Mouse (Mus musculus): ENCODE results near the gene Npff. TPM values are rescaled to one million over a fixed set of nuclear protein-coding genes. Genes with fewer than 3 reads are reported as not detected.

Gene Npff
- total RNA-seq, 2 experiments from 2014 or later = 1.3 to 2.1 TPM

DNA sequence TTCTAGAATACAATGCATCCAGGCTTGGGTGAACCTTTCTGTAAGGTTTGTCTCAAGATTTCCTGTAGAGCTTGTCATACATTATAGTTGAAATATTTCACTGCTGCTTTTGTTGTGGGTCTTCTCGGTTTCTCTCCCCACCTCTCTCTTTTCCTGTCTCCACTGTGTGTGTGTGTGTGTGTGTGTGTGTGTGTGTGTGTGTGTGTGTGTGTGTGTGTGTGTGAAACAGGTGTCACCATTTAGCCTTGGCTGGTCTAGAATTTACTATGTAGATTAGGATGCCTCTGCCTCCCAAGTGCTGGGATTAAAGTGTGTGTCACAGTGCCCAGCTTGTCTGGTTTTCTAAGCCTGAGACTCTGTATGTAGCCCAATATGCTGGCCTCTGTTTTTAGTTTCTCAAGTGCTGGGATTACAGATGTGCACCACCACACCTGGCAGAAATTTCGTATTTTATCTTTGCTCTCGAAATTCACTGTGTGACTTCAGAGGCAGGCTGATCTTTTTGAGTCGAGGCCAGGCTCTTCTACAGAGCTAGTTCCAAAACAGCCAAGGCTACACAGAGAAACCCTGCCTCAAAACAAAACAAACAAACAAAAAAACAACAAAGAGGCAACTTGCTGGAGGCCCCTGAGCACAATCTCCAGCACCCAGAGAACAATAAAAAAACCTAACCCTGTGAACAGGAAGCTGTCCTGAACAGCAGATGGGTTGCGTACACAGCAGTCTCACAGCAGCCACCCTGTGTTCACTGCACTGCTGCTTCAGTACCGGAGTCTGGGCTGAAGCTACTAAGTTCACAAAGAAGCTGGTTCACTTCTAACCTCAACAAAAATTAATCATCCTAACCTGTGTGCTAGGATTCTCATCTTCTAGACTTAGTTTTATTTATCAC is 1.6 kb upstream of the Npff start:
- intact Hi-C loops (cut with DNase I) = loop anchor here (5.0 kb wide), 1 partner anchor 81 kb away; no protein-coding TSS in a partner anchor
- DNase-seq = no peak

DNA sequence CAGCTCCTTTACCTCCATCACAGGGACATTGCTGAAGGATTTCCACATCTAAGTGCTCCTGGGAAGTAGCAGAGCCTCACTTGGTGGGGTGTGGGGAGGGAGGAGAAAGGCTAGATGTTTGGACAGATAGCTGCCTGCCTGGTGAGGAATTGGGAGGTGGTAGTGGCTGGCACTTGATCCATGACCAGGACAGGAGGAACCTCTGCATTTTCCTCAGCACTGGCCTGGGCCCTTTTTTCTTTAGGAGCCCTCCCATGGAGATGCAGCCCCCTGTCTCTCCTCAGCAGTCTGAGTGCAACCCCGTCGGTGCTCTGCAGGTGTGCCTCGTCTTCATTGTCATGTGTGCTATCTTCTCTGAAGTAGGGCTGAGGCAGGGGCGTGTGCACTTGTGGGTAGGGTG is 3.3 kb downstream of the Npff start:
- no peak for DNase-seq
- intact Hi-C loops (cut with DNase I) = no loop called here

DNA sequence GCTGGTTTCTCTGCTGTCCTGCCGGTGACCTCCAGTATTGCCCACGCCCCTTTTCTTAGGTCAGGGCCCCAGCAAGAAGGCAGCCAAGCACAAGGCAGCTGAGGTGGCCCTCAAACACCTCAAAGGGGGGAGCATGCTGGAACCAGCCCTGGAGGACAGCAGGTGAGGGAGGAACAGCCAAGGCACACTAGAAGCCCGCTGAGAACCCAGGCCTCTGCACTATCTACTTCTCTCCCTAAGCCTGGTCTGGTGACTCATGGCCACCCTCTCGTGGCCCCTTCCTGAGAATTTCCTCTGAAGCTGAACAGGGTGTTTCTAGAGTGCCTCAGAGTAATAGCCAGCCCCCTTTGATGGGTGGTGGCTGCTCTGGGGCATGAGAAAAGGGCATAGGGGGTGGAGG is 4.3 kb downstream of the Npff start:
- intact Hi-C loops (cut with DNase I) = no loop called here
- no peak for DNase-seq

GRCm38 (mm10) chr15:102519211-102520141 is 5.3 kb downstream of the Npff start:
- intact Hi-C loops (cut with DNase I) = no loop called here
- DNase-seq = no peak

DNA sequence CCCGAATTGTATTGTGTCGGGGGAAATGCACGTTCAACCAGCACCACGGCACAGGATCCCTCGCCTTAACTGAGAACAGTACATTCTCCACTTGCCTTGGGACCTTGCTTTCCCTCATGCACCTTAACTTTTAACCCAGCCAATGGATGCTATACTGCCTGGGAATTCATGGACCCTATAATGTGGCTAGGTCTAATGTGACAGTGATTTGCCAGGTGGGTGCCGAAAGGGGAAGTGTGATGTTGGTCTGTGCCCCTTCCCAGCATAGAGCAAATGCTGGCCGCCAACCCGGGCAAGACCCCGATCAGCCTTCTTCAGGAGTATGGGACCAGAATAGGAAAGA is 5.9 kb downstream of the Npff start:
- intact Hi-C loops (cut with DNase I) = no loop called here
- no peak for DNase-seq

DNA sequence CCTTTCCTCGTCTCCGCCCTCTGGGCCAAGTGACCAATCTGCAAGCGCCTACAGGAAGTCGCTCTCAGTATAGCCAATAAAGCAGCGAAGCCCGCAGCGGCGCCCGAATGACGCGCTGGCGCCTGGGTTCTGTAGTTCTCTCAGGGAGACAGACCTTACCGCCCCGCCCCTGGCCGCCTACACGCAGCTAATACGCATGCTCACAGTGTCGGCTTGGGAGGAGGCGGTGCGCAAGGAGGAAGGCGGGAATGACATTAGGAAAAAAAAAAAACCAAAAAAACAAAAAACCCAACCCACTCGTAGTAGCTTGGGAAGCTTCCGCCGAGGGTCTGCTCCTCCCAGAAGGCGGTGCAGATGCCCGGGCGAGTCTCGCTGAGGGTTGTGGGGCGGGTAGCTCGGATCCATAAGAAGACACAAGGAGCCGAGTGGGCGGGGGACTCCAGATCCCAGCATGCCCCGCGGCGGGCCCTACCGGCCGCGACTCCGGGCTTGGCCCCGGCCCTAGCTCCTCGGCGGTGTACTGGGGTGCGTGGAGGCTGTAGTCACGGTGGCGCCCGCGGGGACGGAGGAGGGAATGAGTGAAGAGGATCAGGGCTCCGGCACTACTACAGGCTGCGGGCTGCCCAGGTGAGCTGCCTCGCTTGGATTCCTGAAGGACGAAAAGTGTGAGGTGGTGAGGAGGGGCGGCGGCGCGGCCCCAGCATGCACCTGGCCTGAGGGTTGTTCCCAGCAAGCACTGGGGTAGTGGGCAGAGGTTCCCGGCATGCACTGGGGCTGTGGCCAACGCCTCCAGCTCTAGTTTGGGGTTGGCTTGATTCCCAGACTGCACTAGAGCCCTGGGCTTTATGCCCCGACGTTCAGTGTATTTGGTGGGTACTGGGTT is 6.5 kb downstream of the Npff start, which contains the start of gene Tarbp2:
Gene Tarbp2 (plus strand): TSS at position 217 of the 883 bp plus-strand sequence.
- intact Hi-C loops (cut with DNase I) = no loop called here

DNA sequence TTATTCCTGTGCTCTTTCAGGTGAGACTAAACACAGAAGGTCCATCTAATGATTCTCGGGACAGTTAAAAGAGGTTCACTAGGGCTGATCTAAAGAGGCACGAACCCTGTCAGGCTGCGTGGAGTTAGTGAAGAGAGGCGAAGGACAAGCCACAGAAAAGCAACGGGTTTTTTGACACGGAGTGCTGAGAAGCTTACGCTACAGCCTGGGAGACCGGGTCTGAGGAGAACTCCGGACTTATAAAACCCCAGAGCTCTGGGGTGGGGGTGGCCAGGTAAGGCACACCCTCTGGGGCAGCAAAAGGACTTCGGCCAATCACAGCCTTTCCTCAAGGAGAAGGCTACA is 7.1 kb downstream of the Npff start:
- DNase-seq = no peak
- intact Hi-C loops (cut with DNase I) = no loop called here

More for the DNA sequence above, 6.5 kb downstream of the Npff start, which contains the start of gene Tarbp2:
- peak; percentile 99 to 100 for DNase-seq

- intact Hi-C loops (cut with DNase I) = no loop called here
- DNase-seq = peak; percentile 59 to 77
These were observed 7.9 kb downstream of the Npff start, which contains the start of gene Map3k12 for GRCm38 (mm10) chr15:102516728-102517404. Gene Map3k12 (minus strand): TSS chr15:102517064.

DNA sequence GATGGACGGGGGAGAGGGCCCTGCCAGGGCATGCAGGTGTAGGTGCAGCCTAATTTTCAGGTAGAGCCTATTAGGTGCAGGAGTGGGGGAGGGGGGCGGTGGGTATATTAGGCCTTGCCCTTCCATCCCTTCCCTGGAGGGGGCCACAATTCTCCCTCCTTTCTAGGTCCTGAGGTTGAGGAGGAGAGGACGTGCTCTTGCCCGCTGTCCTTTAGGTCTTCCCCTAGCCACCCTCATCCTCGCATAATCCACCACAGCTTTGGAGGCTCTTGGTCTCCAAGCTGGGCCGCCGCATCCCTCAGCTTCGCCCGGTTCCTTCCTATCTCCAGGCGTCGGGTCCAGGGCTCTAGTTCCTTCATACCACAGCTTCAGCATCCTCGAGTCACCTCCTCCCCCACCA is 8.4 kb downstream of the Npff start:
- no peak for DNase-seq
- intact Hi-C loops (cut with DNase I) = no loop called here

- no peak for DNase-seq
- intact Hi-C loops (cut with DNase I) = no loop called here
These were observed 9.0 kb downstream of the Npff start for GRCm38 (mm10) chr15:102515791-102516190.

- intact Hi-C loops (cut with DNase I) = no loop called here
These were observed 9.5 kb downstream of the Npff start for GRCm38 (mm10) chr15:102515261-102515660.

DNA sequence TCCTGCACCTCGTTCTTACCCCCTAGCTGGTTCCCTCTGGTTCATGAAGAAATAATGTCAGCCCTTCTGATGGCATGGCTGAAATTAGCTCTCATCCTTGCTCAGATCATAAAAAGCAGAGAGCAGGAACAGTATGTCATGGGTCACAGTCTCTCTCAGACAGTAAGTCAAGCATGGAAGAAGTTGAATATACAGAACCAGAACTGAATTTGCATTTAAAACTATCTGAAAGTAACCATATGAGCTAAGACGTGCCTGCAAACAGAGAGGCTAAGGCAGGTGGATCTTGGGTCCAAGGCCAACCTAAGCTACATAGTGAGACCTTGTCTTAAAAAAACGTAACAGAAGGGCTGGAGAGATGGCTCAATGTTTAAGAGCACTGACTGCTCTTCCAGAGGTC is 11.7 kb downstream of the Npff start:
- intact Hi-C loops (cut with DNase I) = loop anchor here (5.0 kb wide), 1 partner anchor 36 kb away; no protein-coding TSS in a partner anchor
- DNase-seq = no peak

More at GRCm38 (mm10) chr15:102515261-102515660, 9.5 kb downstream of the Npff start:
- no peak for DNase-seq

GRCm38 (mm10) chr15:102512471-102512870 is 12.3 kb downstream of the Npff start:
- intact Hi-C loops (cut with DNase I) = loop anchor here (5.0 kb wide), 1 partner anchor 35 kb away; no protein-coding TSS in a partner anchor
- DNase-seq = no peak

- intact Hi-C loops (cut with DNase I) = loop anchor here (5.0 kb wide), 1 partner anchor 35 kb away; no protein-coding TSS in a partner anchor
- DNase-seq = no peak
These were observed 12.7 kb downstream of the Npff start for GRCm38 (mm10) chr15:102512010-102512409.

DNA sequence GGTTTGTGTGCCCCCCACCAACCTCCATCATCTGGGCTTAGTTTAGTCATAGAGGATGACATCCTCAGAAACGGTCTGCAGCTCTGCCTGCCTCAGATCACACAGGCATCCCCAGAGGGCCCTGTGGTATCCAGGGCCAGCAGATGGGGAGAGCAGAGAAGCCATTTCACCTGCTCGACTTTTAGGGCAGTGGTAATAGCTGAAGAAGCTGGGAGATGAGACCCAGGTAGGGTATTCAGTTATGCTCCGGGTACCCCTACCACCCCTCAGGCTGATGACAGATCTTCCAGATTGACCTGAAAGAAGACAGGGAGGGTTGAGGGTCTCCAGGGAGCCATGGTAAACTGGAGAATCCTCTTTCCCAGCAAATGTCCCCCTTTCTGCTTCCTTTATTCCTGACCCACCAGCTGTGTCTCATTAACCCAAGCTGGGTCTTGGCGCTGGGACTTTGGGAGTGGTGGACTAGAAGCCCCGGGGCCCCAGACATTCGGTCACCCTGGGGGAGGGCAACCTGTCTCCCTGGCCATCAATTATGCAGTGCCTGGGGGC is 13.4 kb downstream of the Npff start:
- intact Hi-C loops (cut with DNase I) = loop anchor here (5.0 kb wide), 1 partner anchor 34 kb away; no protein-coding TSS in a partner anchor
- no peak for DNase-seq

DNA sequence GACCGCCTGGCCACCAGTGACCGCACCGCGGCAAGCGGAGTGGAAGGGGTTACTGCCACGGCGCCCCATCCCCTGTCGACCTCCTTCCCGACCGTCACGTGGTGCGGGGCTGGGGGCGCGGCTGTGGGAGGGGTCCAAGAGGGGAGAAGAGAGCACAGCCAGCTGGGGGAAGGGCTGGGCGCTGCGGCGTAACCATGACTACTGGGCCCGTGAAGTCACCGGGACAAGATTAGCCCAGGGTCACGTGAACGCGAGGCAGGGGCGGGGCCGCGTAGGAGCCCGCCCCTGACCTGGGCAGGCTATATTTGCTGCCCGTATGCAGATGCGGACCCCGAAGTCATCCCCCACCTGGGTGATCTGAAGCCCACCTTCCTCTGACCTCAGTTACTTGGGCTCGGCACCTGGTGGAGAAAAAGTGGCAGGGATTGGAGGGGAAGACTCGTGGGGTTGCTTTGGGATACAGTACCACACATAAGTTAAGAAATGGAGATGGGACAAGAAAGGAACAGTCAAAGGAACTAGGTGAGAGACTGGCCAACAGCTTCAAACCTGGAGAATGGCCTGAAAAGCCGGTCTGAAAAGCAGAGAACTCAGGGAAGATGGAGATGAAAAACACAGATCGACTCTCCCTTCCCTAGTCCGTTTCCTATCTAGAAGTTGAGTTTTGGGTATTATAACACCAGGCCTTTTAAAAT is 14.0 kb downstream of the Npff start:
- intact Hi-C loops (cut with DNase I) = loop anchor here (5.0 kb wide), 1 partner anchor 33 kb away; no protein-coding TSS in a partner anchor
- peak; percentile 66 to 68 for DNase-seq

DNA sequence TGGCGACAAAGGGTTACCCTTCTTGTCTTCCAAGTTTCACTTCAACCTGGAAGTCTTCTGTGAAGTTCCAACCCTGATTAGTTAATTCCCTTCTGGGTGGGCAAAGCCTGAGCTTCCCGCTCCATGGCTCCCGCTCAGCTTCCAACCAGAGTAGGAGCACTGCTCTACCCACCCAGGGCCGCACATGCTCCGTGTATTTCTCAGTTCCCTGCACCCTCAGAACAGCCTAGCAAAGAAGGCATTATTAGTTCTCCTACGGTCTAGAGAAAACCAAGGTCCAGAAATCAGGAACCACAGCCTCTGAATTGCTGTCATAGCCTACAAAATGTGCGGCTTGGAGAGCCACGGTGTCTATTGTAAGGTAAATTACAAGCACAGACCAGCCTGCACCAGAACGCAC is 14.6 kb downstream of the Npff start:
- DNase-seq = no peak
- intact Hi-C loops (cut with DNase I) = loop anchor here (5.0 kb wide), 1 partner anchor 33 kb away; no protein-coding TSS in a partner anchor

- intact Hi-C loops (cut with DNase I) = no loop called here
- DNase-seq = no peak
These were observed 16.4 kb downstream of the Npff start for GRCm38 (mm10) chr15:102508336-102508735.
